Mouse (Mus musculus) 416B (cell line): Measurements from ENCODE around the gene Cabcoco1.

Experiments used
- DNase-seq: peaks from one replicate; pipeline ENCODE4 v3.0.0; 2011; ENCODE audit warnings: low read depth

The Cabcoco1 gene

GRCm38 (mm10) chr10:68435754-68436153, 105.9 kb downstream of the Cabcoco1 start:
- no peak for DNase-seq

GRCm38 (mm10) chr10:68435001-68435560, 106.6 kb downstream of the Cabcoco1 start:
- DNase-seq = no peak

- DNase-seq = no peak
These were observed 107.6 kb downstream of the Cabcoco1 start for GRCm38 (mm10) chr10:68434045-68434639.

- peak; percentile 31 for DNase-seq
These were observed 110.3 kb downstream of the Cabcoco1 start for GRCm38 (mm10) chr10:68431346-68431745.

- DNase-seq = no peak
These were observed 110.8 kb downstream of the Cabcoco1 start for GRCm38 (mm10) chr10:68430929-68431328.

GRCm38 (mm10) chr10:68420393-68420920, 121.2 kb downstream of the Cabcoco1 start:
- no peak for DNase-seq

- DNase-seq = peak; percentile 7
These were observed 121.8 kb downstream of the Cabcoco1 start for GRCm38 (mm10) chr10:68419893-68420292.

GRCm38 (mm10) chr10:68417074-68417790, 124.5 kb downstream of the Cabcoco1 start:
- DNase-seq = no peak

GRCm38 (mm10) chr10:68405936-68406335, 135.8 kb downstream of the Cabcoco1 start:
- no peak for DNase-seq

- no peak for DNase-seq
These were observed 144.9 kb downstream of the Cabcoco1 start for GRCm38 (mm10) chr10:68396786-68397185.

- DNase-seq = no peak
These were observed 145.6 kb downstream of the Cabcoco1 start for GRCm38 (mm10) chr10:68396083-68396482.

- no peak for DNase-seq
These were observed 150.1 kb downstream of the Cabcoco1 start for GRCm38 (mm10) chr10:68391640-68392039.

GRCm38 (mm10) chr10:68388802-68389201, 152.9 kb downstream of the Cabcoco1 start:
- DNase-seq = no peak

GRCm38 (mm10) chr10:68388138-68388537, 153.6 kb downstream of the Cabcoco1 start:
- DNase-seq = no peak
